Mouse (Mus musculus) adrenal gland, adult 2 months (tissue): ENCODE data around the gene Pik3r2. TPM values are rescaled to one million over a fixed set of nuclear protein-coding genes. Genes with fewer than 3 reads are reported as not detected.

ENCODE experiments used
- DNase-seq: peaks from one replicate; pipeline ENCODE4 v3.0.0; 2021
- polyA plus RNA-seq: library from polyadenylated mRNA; depleted of rRNA; stranded (reverse); fragments of >200 nt; gene quantifications from 2 replicates; pipeline ENCODE4 v1.2.3, GENCODE M21; 2012
- total RNA-seq, 2 experiments: library from RNA; stranded (reverse); gene quantifications; 2 replicates each; pipeline ENCODE4 v1.2.3; 2021

The Pik3r2 gene
- total and polyA plus RNA-seq, 3 experiments, result 37.2 to 305 (median 49.0) TPM

DNA sequence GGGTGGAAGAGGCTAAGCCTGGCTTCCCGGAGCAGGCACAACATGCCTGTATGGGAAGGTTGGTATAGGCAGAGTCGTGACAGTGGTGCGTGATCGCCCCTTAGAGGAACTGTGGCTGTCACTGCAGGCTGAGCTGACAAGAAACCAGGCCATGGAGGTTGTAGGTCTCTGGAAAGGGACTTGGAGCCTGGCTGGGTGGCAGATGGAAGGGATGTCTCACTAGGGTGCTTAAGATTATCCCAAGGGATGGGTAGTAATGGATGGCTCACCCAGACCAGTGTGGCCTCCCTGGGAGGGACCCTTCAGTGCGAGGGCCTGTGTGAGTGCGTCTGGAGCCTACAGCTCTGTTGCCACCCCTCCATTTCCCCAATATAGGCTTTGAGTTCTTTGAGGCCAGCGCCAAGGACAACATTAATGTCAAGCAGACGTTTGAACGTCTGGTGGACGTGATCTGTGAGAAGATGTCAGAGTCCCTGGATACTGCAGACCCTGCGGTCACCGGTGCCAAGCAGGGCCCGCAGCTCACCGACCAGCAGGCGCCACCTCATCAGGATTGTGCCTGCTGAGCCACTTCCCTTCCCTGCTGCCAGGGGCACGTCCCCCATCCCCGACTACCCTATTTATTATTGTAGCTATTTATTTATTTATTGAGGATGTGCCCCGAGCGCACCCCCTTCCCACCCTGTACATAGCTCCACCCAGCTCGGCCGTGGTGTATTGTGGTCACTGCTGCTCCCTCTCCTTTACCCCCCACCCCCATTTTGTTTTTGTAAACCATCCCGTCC is 18.8 kb downstream of the Pik3r2 start:
- peak; percentile 68 for DNase-seq

DNA sequence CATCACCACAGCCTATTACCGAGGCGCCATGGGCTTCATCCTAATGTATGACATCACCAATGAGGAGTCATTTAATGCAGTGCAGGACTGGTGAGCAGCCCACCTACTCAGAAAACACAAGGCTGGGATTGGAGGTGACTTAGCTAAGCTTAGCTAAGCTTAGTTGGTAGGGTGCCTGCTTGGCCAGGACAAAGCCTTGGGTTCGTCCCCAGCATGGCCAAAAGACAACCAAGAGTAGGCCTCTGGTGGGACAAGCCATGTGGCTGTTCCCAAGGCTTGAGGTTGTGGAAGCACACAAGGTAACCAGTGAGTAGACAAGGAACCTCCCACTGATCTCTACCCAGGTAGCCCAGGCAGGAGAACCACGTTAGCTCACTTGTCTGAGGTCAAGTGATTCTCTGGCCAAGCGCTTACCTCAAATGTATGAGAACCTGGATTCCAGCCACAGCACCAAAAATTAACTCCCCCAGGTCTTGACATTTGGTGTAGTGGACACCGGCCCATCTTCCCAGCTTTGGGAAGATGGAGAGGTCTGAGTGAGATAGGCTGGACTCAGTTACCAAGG is 20.0 kb downstream of the Pik3r2 start:
- DNase-seq, result peak; percentile 11

GRCm38 (mm10) chr8:70755661-70756475 is 20.6 kb downstream of the Pik3r2 start:
- DNase-seq, result peak; percentile 76

DNA sequence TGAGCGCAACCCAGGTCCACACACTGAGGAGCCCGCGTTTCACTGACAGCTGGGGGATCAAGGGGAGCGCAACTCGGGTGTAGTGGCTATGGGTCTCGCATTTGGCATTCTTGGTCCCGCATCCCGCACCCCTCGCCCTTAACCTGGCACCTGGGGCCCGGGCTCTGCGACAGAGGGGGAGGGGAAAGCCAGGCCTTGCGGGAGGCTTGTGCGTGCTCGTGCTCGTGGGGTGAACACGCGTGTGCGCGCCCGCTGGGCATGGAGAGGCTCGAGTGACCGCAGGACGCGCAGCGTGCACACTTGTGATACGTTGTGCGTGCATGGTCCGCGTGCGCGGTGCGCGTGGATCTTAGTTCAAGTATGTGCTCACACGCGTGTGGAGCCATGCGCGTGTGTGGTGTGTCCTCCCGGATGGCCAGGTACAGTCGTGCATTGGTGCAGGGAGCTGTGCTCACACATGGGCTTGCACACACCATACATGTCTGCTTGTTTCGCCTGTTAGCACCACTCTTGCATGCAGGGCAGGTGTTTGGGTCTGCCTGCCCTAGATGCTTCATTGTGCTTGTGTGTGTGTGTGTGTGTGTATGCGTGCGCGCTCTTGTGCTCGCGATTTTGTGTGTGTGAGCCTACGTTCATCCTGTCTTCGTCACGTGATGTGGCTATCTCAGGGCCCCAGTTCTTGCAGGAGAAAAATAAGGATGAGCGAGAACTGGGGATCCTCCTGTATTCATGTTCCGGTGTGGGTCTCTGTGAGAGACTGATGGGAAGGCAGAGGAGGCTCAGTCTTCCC is 21.4 kb downstream of the Pik3r2 start:
- DNase-seq, result peak; percentile 76

- peak; percentile 98 for DNase-seq
Measured at GRCm38 (mm10) chr8:70754043-70754870, 22.3 kb downstream of the Pik3r2 start, which contains the start of gene Rab3a. Gene Rab3a, plus strand, starts transcription at chr8:70754679.

- peak; percentile 84 for DNase-seq
Measured at GRCm38 (mm10) chr8:70753151-70753550, 23.4 kb downstream of the Pik3r2 start.

DNA sequence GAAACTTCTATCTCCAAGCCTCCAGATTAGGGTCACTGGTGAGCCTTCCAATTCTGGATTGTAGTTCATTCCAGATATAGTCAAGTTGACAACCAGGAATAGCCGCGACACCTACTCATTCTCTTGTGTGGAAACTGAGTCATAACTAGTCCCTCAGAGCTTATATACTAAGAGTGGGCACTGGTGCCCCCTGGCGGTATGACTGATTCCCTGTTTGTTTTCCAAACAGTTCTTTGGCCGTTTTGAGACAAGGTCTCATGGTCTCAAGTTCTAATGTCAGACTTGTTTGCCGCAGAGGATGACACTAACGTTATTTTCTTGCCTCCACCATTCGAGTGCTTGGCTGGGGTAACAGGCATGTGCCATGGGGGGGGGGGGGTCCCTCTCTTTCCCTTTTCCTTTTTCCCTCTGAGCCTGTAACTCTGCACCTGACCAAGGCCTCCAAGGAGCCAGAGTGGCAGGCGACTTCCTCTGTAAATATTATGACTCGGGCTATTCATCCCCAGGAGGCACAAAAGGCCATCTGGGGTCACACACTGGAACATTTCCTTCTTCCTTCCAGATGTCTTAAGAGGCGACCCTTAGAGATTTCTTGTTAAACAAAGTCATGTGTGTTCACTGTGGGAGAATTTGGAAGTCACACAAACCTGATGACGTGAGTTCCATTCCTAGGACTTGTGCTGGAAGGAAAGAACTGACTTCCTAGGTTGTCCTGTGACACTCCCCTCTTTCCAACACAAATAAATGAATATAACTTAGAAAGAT is 24.3 kb downstream of the Pik3r2 start:
- DNase-seq, result peak; percentile 73

GRCm38 (mm10) chr8:70750128-70750680 is 26.3 kb downstream of the Pik3r2 start:
- DNase-seq, result no peak

DNA sequence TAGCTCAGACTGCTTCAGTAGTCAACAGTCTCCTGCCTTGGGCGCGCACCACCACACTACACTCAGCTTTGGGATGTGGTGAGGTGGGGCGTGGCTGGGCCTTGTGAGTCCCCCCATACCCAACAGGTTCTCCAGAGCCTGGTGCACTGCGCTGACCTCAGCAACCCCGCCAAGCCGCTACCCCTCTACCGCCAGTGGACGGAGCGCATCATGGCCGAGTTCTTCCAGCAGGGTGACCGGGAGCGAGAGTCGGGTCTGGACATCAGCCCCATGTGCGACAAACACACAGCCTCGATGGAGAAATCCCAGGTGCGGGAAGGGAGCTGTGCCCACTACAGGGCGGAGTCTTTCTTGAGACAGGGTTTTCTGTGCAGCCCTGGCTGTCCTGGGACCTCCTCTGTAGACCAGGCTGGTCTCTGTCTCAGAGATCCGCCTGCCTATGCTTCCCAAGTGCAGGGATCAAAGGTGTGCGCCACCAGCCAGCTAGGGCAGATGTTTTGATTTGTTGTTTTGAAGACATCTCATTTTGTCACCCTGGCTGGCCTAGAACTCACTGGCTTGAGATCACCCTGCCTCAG is 27.3 kb downstream of the Pik3r2 start:
- DNase-seq, result no peak

DNA sequence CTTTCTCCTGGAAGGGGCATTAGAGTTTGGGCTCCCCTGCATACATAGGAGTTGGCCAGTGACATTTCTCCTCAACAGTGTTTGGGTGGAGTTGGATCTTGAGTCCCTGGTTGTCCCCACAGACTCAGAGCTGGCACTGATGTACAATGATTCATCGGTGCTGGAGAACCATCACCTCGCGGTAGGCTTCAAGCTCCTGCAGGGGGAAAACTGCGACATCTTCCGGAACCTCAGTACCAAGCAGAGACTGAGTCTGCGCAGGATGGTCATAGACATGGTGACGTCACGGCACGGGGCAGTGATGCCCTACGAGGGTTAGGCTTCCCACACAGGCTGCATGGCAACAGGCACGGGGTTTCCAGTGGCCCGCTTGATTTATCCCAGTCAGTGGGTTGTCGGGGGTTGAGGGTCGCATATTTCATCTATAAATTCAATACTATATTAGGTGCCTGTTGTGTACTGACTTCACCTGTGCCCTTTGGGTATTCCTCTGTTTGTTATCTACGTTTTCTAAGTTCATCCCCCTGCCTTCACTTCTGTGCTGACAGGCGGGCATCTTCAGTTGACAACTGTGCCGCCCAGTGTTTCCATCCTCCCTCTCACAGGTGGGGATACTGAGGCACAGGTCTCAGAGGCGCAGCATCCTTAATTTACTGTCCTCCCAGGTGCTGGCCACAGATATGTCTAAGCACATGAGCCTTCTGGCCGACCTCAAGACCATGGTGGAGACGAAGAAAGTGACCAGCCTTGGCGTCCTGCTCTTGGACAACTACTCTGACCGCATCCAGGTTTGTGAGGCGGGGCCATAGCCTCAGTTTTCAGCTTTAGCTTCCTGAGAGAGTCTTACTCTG is 28.0 kb downstream of the Pik3r2 start:
- no peak for DNase-seq

DNA sequence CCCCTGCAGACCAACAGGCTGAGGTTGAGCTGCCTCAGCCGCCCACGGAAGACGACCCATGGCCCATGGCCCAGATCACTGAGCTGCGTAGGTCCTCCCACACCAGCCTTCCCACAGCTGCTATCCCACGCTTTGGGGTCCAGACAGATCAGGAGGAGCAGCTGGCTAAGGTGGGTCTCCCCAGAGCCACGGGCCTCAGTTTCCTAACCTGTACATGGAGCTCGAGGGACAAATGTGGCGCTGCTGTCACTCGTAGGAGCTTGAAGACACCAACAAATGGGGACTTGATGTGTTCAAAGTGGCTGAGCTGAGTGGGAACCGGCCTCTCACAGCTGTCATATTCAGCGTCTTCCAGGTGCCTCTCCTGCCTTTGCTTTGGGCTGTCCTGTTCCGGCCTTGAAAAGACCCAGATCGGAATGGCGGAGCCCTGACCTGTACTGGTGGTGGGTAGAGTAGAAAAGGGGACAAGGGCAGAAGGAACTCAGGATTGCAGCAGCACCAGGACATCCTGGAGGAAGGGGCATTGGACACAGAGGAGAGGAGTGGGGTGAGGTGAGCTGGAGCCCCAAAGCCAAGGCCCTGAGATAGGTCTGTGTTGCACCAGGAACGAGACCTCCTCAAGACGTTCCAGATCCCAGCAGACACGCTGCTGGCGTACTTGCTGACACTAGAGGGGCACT is 29.2 kb downstream of the Pik3r2 start:
- DNase-seq, result no peak

DNA sequence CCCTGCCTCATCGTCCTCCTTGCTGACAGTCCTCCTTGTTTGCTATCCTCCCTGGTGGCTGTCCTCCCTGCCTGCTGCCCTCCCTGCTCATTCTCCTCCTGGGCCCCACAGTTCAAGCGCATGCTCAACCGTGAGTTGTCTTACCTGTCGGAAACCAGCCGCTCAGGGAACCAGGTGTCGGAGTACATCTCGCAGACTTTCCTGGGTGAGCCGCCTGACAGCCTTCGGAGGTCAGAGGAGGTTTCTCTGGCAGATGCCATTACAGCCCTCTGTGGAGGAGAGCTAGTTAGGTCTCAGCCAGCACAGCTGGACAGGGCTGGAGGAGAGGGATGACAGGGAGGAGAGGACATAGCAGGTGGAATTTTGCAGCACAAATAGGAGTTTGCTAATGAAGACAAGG is 29.8 kb downstream of the Pik3r2 start:
- no peak for DNase-seq

GRCm38 (mm10) chr8:70745691-70746220 is 30.8 kb downstream of the Pik3r2 start:
- DNase-seq, result no peak

DNA sequence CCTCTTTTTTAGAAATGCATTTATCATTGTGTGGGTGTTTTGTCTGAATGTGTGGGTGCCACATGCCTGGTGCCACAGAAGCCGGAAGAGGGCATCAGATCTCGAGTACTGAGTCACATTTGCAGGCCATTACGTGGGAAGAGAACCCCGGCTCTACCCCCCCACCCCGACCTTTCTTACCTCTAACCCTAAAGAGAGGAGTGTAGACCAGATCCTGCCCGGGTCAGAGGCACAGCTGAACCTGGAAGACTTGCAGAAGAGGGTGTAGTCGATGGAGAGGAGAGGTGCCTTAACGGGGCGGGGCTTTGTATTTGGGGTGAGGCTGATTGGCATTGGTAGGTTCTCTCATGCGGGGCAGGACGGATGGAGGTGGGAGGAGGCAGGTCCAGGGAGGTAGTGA is 31.7 kb downstream of the Pik3r2 start:
- DNase-seq, result no peak

DNA sequence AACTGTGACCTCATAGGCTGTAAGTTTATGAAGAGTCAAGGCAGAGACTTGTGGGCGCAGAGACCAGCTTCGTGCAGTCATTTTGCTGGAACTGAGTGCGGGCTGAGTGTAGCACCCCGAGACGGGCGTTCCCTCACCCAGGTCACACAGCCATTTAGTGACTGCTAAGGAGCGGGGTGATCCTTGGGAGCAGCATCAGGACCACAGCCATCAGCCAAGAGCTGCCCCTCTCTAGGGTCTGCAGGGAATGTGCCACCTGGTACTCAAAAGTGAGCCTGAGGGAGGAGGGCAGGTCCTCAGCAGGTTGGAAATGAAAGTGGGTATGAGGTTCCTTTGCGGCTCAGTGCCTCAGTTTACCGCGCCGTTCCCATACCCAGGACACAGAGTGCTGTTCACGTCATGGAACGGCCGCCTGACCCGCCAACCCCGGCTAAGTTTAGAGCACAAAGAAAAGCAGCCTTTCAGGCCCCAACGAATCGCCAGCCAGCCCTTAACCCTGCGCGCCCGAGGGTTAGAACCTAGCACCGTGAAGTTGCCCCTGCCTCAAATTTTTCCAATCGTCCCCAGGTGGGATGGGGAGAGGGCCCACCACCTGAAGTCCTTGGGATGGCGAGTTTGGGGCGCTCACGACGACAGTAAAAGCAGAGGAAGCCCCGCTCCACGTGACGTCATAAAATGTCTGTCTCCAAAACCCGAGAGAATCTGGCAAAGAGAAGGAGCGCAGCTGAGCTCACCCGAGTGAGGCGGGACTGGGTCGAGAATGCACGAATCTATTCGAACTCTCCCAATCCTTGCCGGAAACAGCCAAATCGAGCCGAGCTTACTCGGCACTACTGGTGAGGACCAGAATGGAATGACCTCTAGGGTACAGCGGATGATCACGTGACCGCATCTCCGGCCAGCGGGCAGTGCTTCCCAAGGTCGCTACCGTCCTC is 32.6 kb downstream of the Pik3r2 start:
- DNase-seq, result peak; percentile 85

GRCm38 (mm10) chr8:70742981-70743655 is 33.4 kb downstream of the Pik3r2 start:
- no peak for DNase-seq
